Mouse (Mus musculus): ENCODE data around the gene Anxa4.

GRCm38 (mm10) chr6:86819926-86820325 is 26.5 kb upstream of the Anxa4 start:
- no peak for TF ChIP-seq CTCF (IDR thresholded peaks at IDR 0.05; ENCODE audit: borderline replicate concordance, extremely low read depth, insufficient read depth, insufficient read length)
- no peak for TF ChIP-seq POLR2A (IDR thresholded peaks at IDR 0.05; ENCODE audit: borderline replicate concordance, extremely low read depth, insufficient read depth, insufficient read length, poor library complexity, severe bottlenecking)
